Mouse (Mus musculus) small intestine, adult 2 months (tissue): ENCODE data around the gene Vwa2. TPM values are rescaled to one million over a fixed set of nuclear protein-coding genes. Genes with fewer than 3 reads are reported as not detected.

Experiments
- H3K27ac ChIP-seq: fragments of 200-500 bp; 2 replicates; pipeline ENCODE4 v1.5.1; 2012; ENCODE audit warnings: low read depth, low read length, control low read depth, inconsistent platforms; ENCODE audit not compliant: insufficient read depth
- H3K27me3 ChIP-seq: fragments of 200-500 bp; 2 replicates; pipeline ENCODE4 v1.6.1; 2012; ENCODE audit warnings: mild to moderate bottlenecking, moderate library complexity, low read length, inconsistent platforms; ENCODE audit not compliant: control insufficient read depth, insufficient read depth
- H3K36me3 ChIP-seq: fragments of 200-500 bp; 2 replicates; pipeline ENCODE4 v1.6.1; 2012; ENCODE audit warnings: mild to moderate bottlenecking, low read length, control low read depth, inconsistent platforms; ENCODE audit not compliant: control insufficient read depth, insufficient read depth
- H3K4me1 ChIP-seq: fragments of 200-500 bp; 2 replicates; pipeline ENCODE4 v1.6.1; 2012; ENCODE audit warnings: low read length, inconsistent platforms, mixed read lengths; ENCODE audit not compliant: control insufficient read depth, insufficient read depth, insufficient read length
- H3K4me3 ChIP-seq: fragments of 200-500 bp; 2 replicates; pipeline ENCODE4 v1.5.1; 2012; ENCODE audit warnings: low read depth, mild to moderate bottlenecking, control low read depth, inconsistent platforms, low read length, moderate library complexity
- CTCF ChIP-seq: fragments of 200-500 bp; IDR thresholded peaks from 2 replicates; pipeline ENCODE4 v1.5.1; 2012; ENCODE audit warnings: low read depth, mild to moderate bottlenecking, control low read depth, inconsistent platforms, low read length, moderate library complexity, mixed read lengths; ENCODE audit not compliant: insufficient replicate concordance, insufficient read length; ENCODE audit errors: extremely low read depth
- POLR2A ChIP-seq: fragments of 200-500 bp; IDR thresholded peaks from 2 replicates; pipeline ENCODE4 v1.6.1; 2012; ENCODE audit warnings: low read depth, mild to moderate bottlenecking, control low read depth, inconsistent platforms, low read length, moderate library complexity
- WGBS: fragments of 180-500 bp; shearing (Covaris S2); methylation state at CpG from one replicate; pipeline ENCODE4 v1.1.7; 2018; 5-methylcytosine and 5-hydroxymethylcytosine counted together
- polyA plus RNA-seq: library from polyadenylated mRNA; depleted of rRNA; stranded (reverse); fragments of >200 nt; gene quantifications from 2 replicates; pipeline ENCODE4 v1.2.3, GENCODE M21; 2012

The Vwa2 gene
- polyA plus RNA-seq, 1 experiment: 0.49 TPM

- no peaks in the 10 kb centered on the region for H3K27me3 ChIP-seq
- no peak overlapping the region for H3K4me3 ChIP-seq
- WGBS: 80% methylated on average over 3 of the region's 3 CpGs
- no peak overlapping the region for H3K27ac ChIP-seq
- no peak for TF ChIP-seq POLR2A
- no peak for TF ChIP-seq CTCF
- peaks cover 3% of the 10 kb centered on the region; the same call in 1 of the 2 replicates for H3K4me1 ChIP-seq
- H3K36me3 ChIP-seq: no peaks in the 10 kb centered on the region
Measured at GRCm38 (mm10) chr19:56946727-56947126, 72.7 kb downstream of the Vwa2 start.

- Histone ChIP-seq H3K4me1 (peaks cover 3% of the 10 kb centered on the region; the same call in 1 of the 2 replicates), H3K27ac (no peak overlapping the region), H3K36me3 (no peaks in the 10 kb centered on the region), H3K27me3 (no peaks in the 10 kb centered on the region), H3K4me3 (no peak overlapping the region)
- WGBS: 73% methylated on average over 6 of the region's 6 CpGs
- TF ChIP-seq POLR2A (no peak), CTCF (no peak)
Measured at GRCm38 (mm10) chr19:56947971-56948610, 74.0 kb downstream of the Vwa2 start.

- Histone ChIP-seq H3K4me3 (no peak overlapping the region), H3K36me3 (no peaks in the 10 kb centered on the region), H3K27me3 (no peaks in the 10 kb centered on the region), H3K27ac (no peak overlapping the region), H3K4me1 (peaks cover 3% of the 10 kb centered on the region; the same call in 1 of the 2 replicates)
- no peak for TF ChIP-seq CTCF
- TF ChIP-seq POLR2A: no peak
- WGBS: 57% methylated on average over 8 of the region's 8 CpGs
Measured at GRCm38 (mm10) chr19:56949868-56950267, 75.8 kb downstream of the Vwa2 start.

- Histone ChIP-seq H3K27ac (no peak overlapping the region), H3K27me3 (no peaks in the 10 kb centered on the region), H3K4me1 (peaks cover 3% of the 10 kb centered on the region; the same call in 1 of the 2 replicates), H3K36me3 (no peaks in the 10 kb centered on the region), H3K4me3 (no peak overlapping the region)
- TF ChIP-seq POLR2A (no peak), CTCF (no peak)
- WGBS: 93% methylated on average over 7 of the region's 7 CpGs
Measured at GRCm38 (mm10) chr19:56950818-56951217, 76.8 kb downstream of the Vwa2 start.

- 72% methylated on average over 4 of the region's 4 CpGs for WGBS
- Histone ChIP-seq H3K27me3 (no peaks in the 10 kb centered on the region), H3K4me3 (no peak overlapping the region), H3K4me1 (peaks cover 3% of the 10 kb centered on the region; the same call in 1 of the 2 replicates), H3K27ac (no peak overlapping the region), H3K36me3 (no peaks in the 10 kb centered on the region)
- TF ChIP-seq POLR2A: no peak
Measured at GRCm38 (mm10) chr19:56953856-56954255, 79.8 kb downstream of the Vwa2 start.

GRCm38 (mm10) chr19:56954857-56955256, 80.8 kb downstream of the Vwa2 start:
- no peak overlapping the region for H3K27ac ChIP-seq
- WGBS: 71% methylated on average over 13 of the region's 13 CpGs
- TF ChIP-seq POLR2A: no peak
- TF ChIP-seq CTCF: no peak
- H3K36me3 ChIP-seq: no peaks in the 10 kb centered on the region
- H3K27me3 ChIP-seq: no peaks in the 10 kb centered on the region
- peaks cover 3% of the 10 kb centered on the region; the same call in 1 of the 2 replicates for H3K4me1 ChIP-seq
- no peak overlapping the region for H3K4me3 ChIP-seq

GRCm38 (mm10) chr19:56955568-56956513, 81.8 kb downstream of the Vwa2 start:
- Histone ChIP-seq H3K27me3 (no peaks in the 10 kb centered on the region), H3K4me3 (no peak overlapping the region), H3K27ac (no peak overlapping the region), H3K36me3 (no peaks in the 10 kb centered on the region), H3K4me1 (no peaks in the 10 kb centered on the region)
- TF ChIP-seq POLR2A (no peak), CTCF (no peak)
- WGBS: 84% methylated on average over 20 of the region's 20 CpGs
